Comparison of ENCODE assay signal across 23 mouse cellular contexts in the genomic region with DNA sequence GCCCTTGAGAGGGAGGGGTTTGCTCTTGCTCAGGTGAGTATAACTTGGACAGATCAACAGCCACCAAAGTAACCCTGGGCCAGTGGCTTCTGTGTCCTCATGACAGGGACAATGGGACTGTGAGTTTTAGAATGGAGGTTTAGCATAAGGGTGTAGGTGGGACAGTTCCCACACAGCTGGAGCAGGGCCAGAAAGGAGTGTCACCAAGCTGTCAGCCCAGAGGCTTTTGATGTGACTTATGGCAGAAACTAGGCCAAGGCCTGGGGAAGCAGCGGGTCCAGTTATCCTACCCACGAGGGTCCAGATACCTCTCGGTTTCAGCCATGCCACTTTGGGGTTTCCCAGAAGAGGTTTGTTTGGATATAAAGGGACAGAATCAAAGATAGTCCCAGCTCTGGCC.
DNase-seq lines count a peak whose midpoint lies in the region; ATAC-seq and TF ChIP-seq lines count a peak whose summit lies in the region.
"Had no signal": no experiment of that assay in that cellular context is flagged by ENCODE, and none has a peak within 500 bp of the region (broad histone marks: within the 10 kb centered on the region; RNA-seq: fewer than 3 reads in every experiment).

No protein-coding gene starts in this region.

- peaks cover 23% of the 10 kb centered on the region for H3K27me3 ChIP-seq in forebrain, embryonic 10.5 days (ENCODE audit: poor library complexity, severe bottlenecking)
- peaks cover 11% of the 10 kb centered on the region; the same call in 1 of the 2 replicates for H3K27me3 ChIP-seq in forebrain, embryonic 12.5 days
- H3K27me3 ChIP-seq in kidney, postnatal 0 days (ENCODE audit: insufficient read depth, low read length): no peaks in the 10 kb centered on the region
- no peaks in the 10 kb centered on the region for H3K27me3 ChIP-seq in limb, embryonic 15.5 days
- H3K27me3 ChIP-seq: CH12.LX had no signal

- H3K4me3 ChIP-seq in forebrain, embryonic 10.5 days: no peak overlapping the region
- H3K4me3 ChIP-seq in forebrain, embryonic 12.5 days (replicated peaks): no peak overlapping the region
- H3K4me3 ChIP-seq in kidney, postnatal 0 days (replicated peaks; ENCODE audit: low read depth, low read length): no peak overlapping the region
- no peak overlapping the region for H3K4me3 ChIP-seq in limb, embryonic 15.5 days
- H3K4me3 ChIP-seq: heart, embryonic 10.5 days had no signal

- H3K36me3 ChIP-seq in forebrain, embryonic 10.5 days (replicated peaks): no peaks in the 10 kb centered on the region
- H3K36me3 ChIP-seq in forebrain, embryonic 12.5 days (replicated peaks): no peaks in the 10 kb centered on the region
- H3K36me3 ChIP-seq in kidney, postnatal 0 days (ENCODE audit: insufficient read depth, low read length): no peaks in the 10 kb centered on the region
- H3K36me3 ChIP-seq in limb, embryonic 15.5 days: no peaks in the 10 kb centered on the region
- H3K36me3 ChIP-seq: G1E; heart, embryonic 10.5 days had no signal

- no peak overlapping the region for H3K9ac ChIP-seq in forebrain, embryonic 12.5 days
- no peak overlapping the region for H3K9ac ChIP-seq in kidney, postnatal 0 days (ENCODE audit: low read depth, low read length)
- H3K9ac ChIP-seq in limb, embryonic 15.5 days: no peak overlapping the region
- H3K9ac ChIP-seq: forebrain, postnatal 0 days had no signal

- peaks cover 61% of the 10 kb centered on the region for H3K4me1 ChIP-seq in forebrain, embryonic 10.5 days
- H3K4me1 ChIP-seq in forebrain, embryonic 12.5 days: peaks cover 29% of the 10 kb centered on the region
- H3K4me1 ChIP-seq in kidney, postnatal 0 days (replicated peaks; ENCODE audit: insufficient read depth, low read length): no peaks in the 10 kb centered on the region; the same call in 1 of the 2 replicates
- peaks cover 10% of the 10 kb centered on the region; the same call in 1 of the 2 replicates for H3K4me1 ChIP-seq in limb, embryonic 15.5 days

- peak overlapping the region; percentile 74; the same call in 1 of the 2 replicates for H3K27ac ChIP-seq in forebrain, embryonic 10.5 days
- H3K27ac ChIP-seq in forebrain, embryonic 12.5 days: no peak overlapping the region
- H3K27ac ChIP-seq in kidney, postnatal 0 days: no peak overlapping the region
- H3K27ac ChIP-seq in limb, embryonic 15.5 days: 0 out of 2 replicates have a peak overlapping the region, but pooled peaks have one; percentile 27
- H3K27ac ChIP-seq: macrophage had no signal

- DNase-seq in forebrain, embryonic 10.5 days (ENCODE audit: extremely low spot score, low spot score): no peak
- no peak for DNase-seq in kidney, postnatal 0 days (ENCODE audit: low spot score)
- no peak for DNase-seq in kidney, adult 8-10 months
- DNase-seq in right cerebral cortex, postnatal 14 days: peak; percentile 17
- DNase-seq in right cerebral cortex, postnatal 25 days: no peak
- DNase-seq in lung, adult 18-20 months: no peak
- DNase-seq: B cell, adult 2 months; cerebellum, adult 8-10 months; forebrain, postnatal 0 days; heart, postnatal 4 days; kidney, postnatal 10 days; left cerebral cortex, postnatal 4 days; thymus, postnatal 14 days had no signal

- no peak for TF ChIP-seq CTCF in kidney, postnatal 0 days (IDR thresholded peaks at IDR 0.05; ENCODE audit: low read depth)

- H3K4me2 ChIP-seq in forebrain, embryonic 12.5 days: no peak overlapping the region
- no peak overlapping the region for H3K4me2 ChIP-seq in kidney, postnatal 0 days (ENCODE audit: low read length)
- no peak overlapping the region for H3K4me2 ChIP-seq in limb, embryonic 15.5 days

- ATAC-seq in forebrain, embryonic 12.5 days (ENCODE audit: low FRiP score): no peak
- peak; percentile 23; the same call in 1 of the 2 replicates for ATAC-seq in kidney, postnatal 0 days (replicated peaks; ENCODE audit: low FRiP score, low read depth)
- ATAC-seq in limb, embryonic 15.5 days (ENCODE audit: insufficient number of reproducible peaks, low FRiP score, low TSS enrichment, low read depth): no peak
- ATAC-seq: forebrain, postnatal 0 days; hindbrain, embryonic 16.5 days; intestine, embryonic 16.5 days; lung, postnatal 0 days; Patski had no signal

- H3K9me3 ChIP-seq in forebrain, embryonic 10.5 days: no peaks in the 10 kb centered on the region
- H3K9me3 ChIP-seq in forebrain, embryonic 12.5 days: no peaks in the 10 kb centered on the region
- H3K9me3 ChIP-seq in kidney, postnatal 0 days (replicated peaks; ENCODE audit: low read length): no peaks in the 10 kb centered on the region
- H3K9me3 ChIP-seq in limb, embryonic 15.5 days: no peaks in the 10 kb centered on the region
- H3K9me3 ChIP-seq: G1E; heart, embryonic 10.5 days had no signal

- WGBS in forebrain, embryonic 10.5 days: 69% methylated on average over 3 of the region's 3 CpGs
- WGBS in forebrain, embryonic 12.5 days: 61% methylated on average over 3 of the region's 3 CpGs
- 61% methylated on average over 3 of the region's 3 CpGs for WGBS in kidney, postnatal 0 days
- 51% methylated on average over 3 of the region's 3 CpGs for WGBS in limb, embryonic 15.5 days

Comparison
In these comparisons a context has a peak if more than half of its experiments do, and no peak if none do; other contexts are left out.
1. H3K27ac ChIP-seq: peak in forebrain, embryonic 10.5 days (single experiment) and limb, embryonic 15.5 days (single experiment); none in forebrain, embryonic 12.5 days (single experiment) and kidney, postnatal 0 days (single experiment).